Mouse (Mus musculus) myocyte (in vitro differentiated cells): ENCODE data around the gene Dgkz. TPM values are rescaled to one million over a fixed set of nuclear protein-coding genes. Genes with fewer than 3 reads are reported as not detected.
A peak's percentile ranks its signal among the peaks of the same experiment; 100 is the strongest.

Experiments
- H3K27me3 ChIP-seq: one replicate; pipeline ENCODE4 v1.6.1; 2011; ENCODE audit not compliant: control insufficient read depth, insufficient read depth, insufficient read length
- H3K36me3 ChIP-seq: one replicate; pipeline ENCODE4 v1.6.1; 2011; ENCODE audit not compliant: control insufficient read depth, insufficient read depth
- H3K4me2 ChIP-seq: one replicate; pipeline ENCODE4 v1.6.1; 2011; ENCODE audit warnings: low read depth, control low read depth
- H3K4me3 ChIP-seq: one replicate; pipeline ENCODE4 v1.5.1; 2011; ENCODE audit warnings: mild to moderate bottlenecking, control low read depth, moderate library complexity
- H3K79me2 ChIP-seq: one replicate; pipeline ENCODE4 v1.6.1; 2011; ENCODE audit not compliant: control insufficient read depth, insufficient read depth
- H3ac ChIP-seq: one replicate; pipeline ENCODE4 v1.6.1; 2011; ENCODE audit not compliant: control insufficient read depth, insufficient read length
- CEBPB ChIP-seq: IDR thresholded peaks from 2 replicates; pipeline ENCODE4 v1.6.1; 2011; ENCODE audit warnings: mild to moderate bottlenecking, moderate library complexity; ENCODE audit not compliant: poor library complexity, insufficient read depth, severe bottlenecking
- E2F4 ChIP-seq: IDR thresholded peaks from one replicate; pipeline ENCODE4 v1.6.1; 2011; ENCODE audit warnings: mild to moderate bottlenecking, control low read depth, moderate library complexity; ENCODE audit not compliant: insufficient read depth
- MAX ChIP-seq: IDR thresholded peaks from one replicate; pipeline ENCODE4 v1.6.1; 2011; ENCODE audit warnings: low read depth, mild to moderate bottlenecking, control low read depth
- MYOD1 ChIP-seq, 3 experiments: IDR thresholded peaks; one replicate each; pipeline ENCODE4 v1.6.1; 2011; ENCODE audit warnings: control low read depth in 2 of 3, low read depth in 2 of 3, mild to moderate bottlenecking in 2 of 3, moderate library complexity in 1 of 3; ENCODE audit not compliant: insufficient read length in 2 of 3, control insufficient read depth in 1 of 3
- MYOG ChIP-seq, 3 experiments: IDR thresholded peaks; one replicate each; pipeline ENCODE4 v1.6.1; 2011; ENCODE audit warnings: control low read depth in 2 of 3, low read depth in 2 of 3, mild to moderate bottlenecking in 2 of 3; ENCODE audit not compliant: insufficient read length in 2 of 3, control insufficient read depth in 1 of 3, insufficient read depth in 1 of 3
- POLR2A ChIP-seq: IDR thresholded peaks from one replicate; pipeline ENCODE4 v1.6.1; 2011; ENCODE audit warnings: low read depth, mild to moderate bottlenecking, control low read depth, moderate library complexity; ENCODE audit not compliant: insufficient read length
- POLR2AphosphoS2 ChIP-seq: IDR thresholded peaks from one replicate; pipeline ENCODE4 v1.6.1; 2011; ENCODE audit warnings: low read depth, control low read depth; ENCODE audit not compliant: insufficient read length
- REST ChIP-seq: IDR thresholded peaks from one replicate; pipeline ENCODE4 v1.6.1; 2011; ENCODE audit warnings: mild to moderate bottlenecking, control low read depth, moderate library complexity; ENCODE audit not compliant: insufficient read depth, insufficient read length
- SRF ChIP-seq: IDR thresholded peaks from one replicate; pipeline ENCODE4 v1.6.1; 2011; ENCODE audit warnings: low read depth; ENCODE audit not compliant: control insufficient read depth, insufficient read length
- TCF12 ChIP-seq: IDR thresholded peaks from one replicate; pipeline ENCODE4 v1.6.1; 2011; ENCODE audit warnings: mild to moderate bottlenecking, control low read depth; ENCODE audit not compliant: poor library complexity, insufficient read depth, severe bottlenecking
- TCF3 ChIP-seq: IDR thresholded peaks from one replicate; pipeline ENCODE4 v1.6.1; 2011; ENCODE audit warnings: low read depth, control low read depth; ENCODE audit not compliant: insufficient read length
- USF1 ChIP-seq: IDR thresholded peaks from one replicate; pipeline ENCODE4 v1.6.1; 2011; ENCODE audit warnings: low read depth, mild to moderate bottlenecking, control low read depth, moderate library complexity
- polyA plus RNA-seq: library from polyadenylated mRNA; unstranded; fragments of >200 nt; fragmentation: generic; extraction: Trizol; gene quantifications from one replicate; pipeline ENCODE4 v1.2.1, GENCODE M21; 2012; ENCODE audit warnings: missing spikeins

Dgkz gene
- polyA plus RNA-seq, 1 experiment = 68.4 TPM

- Histone ChIP-seq H3K4me3 (no peak overlapping the region), H3K79me2 (peaks cover 82% of the 10 kb centered on the region), H3ac (no peak overlapping the region), H3K4me2 (peak overlapping the region; percentile 68), H3K36me3 (no peaks in the 10 kb centered on the region), H3K27me3 (no peaks in the 10 kb centered on the region)
- TF ChIP-seq SRF (no peak), POLR2A (no peak), E2F4 (no peak), MYOG (IDR thresholded peaks at IDR 0.05; ENCODE audit: control insufficient read depth in 1 of 3, insufficient read depth in 1 of 3, insufficient read length in 2 of 3, low read depth in 2 of 3) (no peak), POLR2AphosphoS2 (no peak), TCF3 (no peak), MAX (no peak), REST (no peak), USF1 (no peak), MYOD1 (IDR thresholded peaks at IDR 0.05; ENCODE audit: control insufficient read depth in 1 of 3, insufficient read length in 2 of 3, low read depth in 2 of 3) (no peak), CEBPB (no peak), TCF12 (no peak)
These were observed 41.8 kb upstream of the Dgkz start for GRCm38 (mm10) chr2:92017440-92017839.

GRCm38 (mm10) chr2:92016981-92017380, 41.3 kb upstream of the Dgkz start:
- no peak overlapping the region for H3K4me3 ChIP-seq
- peaks cover 81% of the 10 kb centered on the region for H3K79me2 ChIP-seq
- peak overlapping the region; percentile 96 for H3K4me2 ChIP-seq
- no peaks in the 10 kb centered on the region for H3K36me3 ChIP-seq
- no peak overlapping the region for H3ac ChIP-seq
- TF ChIP-seq USF1 (no peak), MYOD1 (IDR thresholded peaks at IDR 0.05; ENCODE audit: control insufficient read depth in 1 of 3, insufficient read length in 2 of 3, low read depth in 2 of 3) (peak in 2 of 3 experiments; percentile 66 to 67), SRF (no peak), REST (peak; percentile 38), CEBPB (no peak), TCF12 (no peak), E2F4 (no peak), POLR2A (peak; percentile 27), MAX (no peak), TCF3 (no peak), MYOG (IDR thresholded peaks at IDR 0.05; ENCODE audit: control insufficient read depth in 1 of 3, insufficient read depth in 1 of 3, insufficient read length in 2 of 3, low read depth in 2 of 3) (peak in 1 of 3 experiments; percentile 9), POLR2AphosphoS2 (no peak)
- no peaks in the 10 kb centered on the region for H3K27me3 ChIP-seq

- no peak overlapping the region for H3K4me3 ChIP-seq
- TF ChIP-seq MAX (no peak), E2F4 (no peak), REST (no peak), TCF3 (no peak), TCF12 (no peak), USF1 (no peak), POLR2A (no peak), MYOD1 (IDR thresholded peaks at IDR 0.05; ENCODE audit: control insufficient read depth in 1 of 3, insufficient read length in 2 of 3, low read depth in 2 of 3) (no peak), CEBPB (no peak), POLR2AphosphoS2 (no peak), SRF (no peak), MYOG (IDR thresholded peaks at IDR 0.05; ENCODE audit: control insufficient read depth in 1 of 3, insufficient read depth in 1 of 3, insufficient read length in 2 of 3, low read depth in 2 of 3) (no peak)
- H3K79me2 ChIP-seq = peaks cover 81% of the 10 kb centered on the region
- no peaks in the 10 kb centered on the region for H3K27me3 ChIP-seq
- H3K36me3 ChIP-seq = no peaks in the 10 kb centered on the region
- H3ac ChIP-seq = no peak overlapping the region
- H3K4me2 ChIP-seq = no peak overlapping the region
These were observed 39.2 kb upstream of the Dgkz start for GRCm38 (mm10) chr2:92014891-92015290.

GRCm38 (mm10) chr2:92014248-92014647, 38.6 kb upstream of the Dgkz start:
- no peak overlapping the region for H3K4me3 ChIP-seq
- TF ChIP-seq MAX (no peak), REST (no peak), POLR2A (no peak), MYOG (IDR thresholded peaks at IDR 0.05; ENCODE audit: control insufficient read depth in 1 of 3, insufficient read depth in 1 of 3, insufficient read length in 2 of 3, low read depth in 2 of 3) (no peak), USF1 (no peak), E2F4 (no peak), TCF3 (no peak), CEBPB (no peak), SRF (no peak), POLR2AphosphoS2 (no peak), TCF12 (no peak), MYOD1 (IDR thresholded peaks at IDR 0.05; ENCODE audit: control insufficient read depth in 1 of 3, insufficient read length in 2 of 3, low read depth in 2 of 3) (no peak)
- H3ac ChIP-seq = no peak overlapping the region
- H3K36me3 ChIP-seq = no peaks in the 10 kb centered on the region
- peaks cover 80% of the 10 kb centered on the region for H3K79me2 ChIP-seq
- no peaks in the 10 kb centered on the region for H3K27me3 ChIP-seq
- H3K4me2 ChIP-seq = no peak overlapping the region
